Mouse (Mus musculus) urinary bladder, adult 2 months (tissue): ENCODE data around the gene Rab3a. TPM values are rescaled to one million over a fixed set of nuclear protein-coding genes. Genes with fewer than 3 reads are reported as not detected.

Experiments used
- DNase-seq: peaks from one replicate; pipeline ENCODE4 v3.0.0; 2022; ENCODE audit warnings: low spot score
- polyA plus RNA-seq: library from polyadenylated mRNA; depleted of rRNA; stranded (reverse); fragments of >200 nt; gene quantifications from 2 replicates; pipeline ENCODE4 v1.2.3, GENCODE M21; 2012

The Rab3a gene
- polyA plus RNA-seq, 1 experiment, result 35.3 TPM

- peak; percentile 16 for DNase-seq
Measured at GRCm38 (mm10) chr8:70758308-70758615, 3.8 kb downstream of the Rab3a start.

- no peak for DNase-seq
Measured at GRCm38 (mm10) chr8:70758616-70759561, 4.4 kb downstream of the Rab3a start.

- no peak for DNase-seq
Measured at GRCm38 (mm10) chr8:70760350-70760749, 5.9 kb downstream of the Rab3a start.

DNA sequence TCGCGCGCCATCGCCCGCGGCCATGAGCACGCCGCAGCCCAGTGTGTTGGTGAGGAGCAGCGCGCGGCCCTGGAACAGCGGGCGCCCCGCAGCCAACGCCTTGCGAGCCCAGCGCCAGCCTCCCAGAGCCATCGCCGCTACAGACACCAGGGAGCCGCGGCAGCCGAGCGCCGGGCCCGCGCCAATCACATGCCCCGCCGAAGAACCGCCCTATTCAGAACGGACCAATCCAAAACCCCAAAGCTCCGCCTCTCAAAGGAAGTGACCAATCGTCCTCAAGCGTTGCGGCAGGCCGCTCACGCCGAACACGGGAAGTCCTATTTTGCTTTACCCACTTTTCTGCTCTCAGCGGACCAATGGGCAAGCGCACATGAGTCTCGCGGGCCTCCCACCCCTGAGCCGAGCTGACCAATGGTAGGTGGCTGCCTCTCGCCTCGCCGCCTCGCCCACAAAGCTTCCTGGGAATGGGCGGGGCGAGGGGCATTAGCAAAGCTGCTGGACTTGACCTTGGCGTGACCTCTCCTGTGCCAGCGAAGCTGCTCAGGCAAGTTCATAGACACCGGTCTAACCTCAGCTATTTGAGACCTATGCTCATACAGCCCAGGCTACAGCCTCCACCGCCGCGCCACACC, 6.4 kb downstream of the Rab3a start, which contains the start of gene Mpv17l2:
TSS of gene Mpv17l2 (minus strand) at position 172 of the 632 bp plus-strand sequence.
- DNase-seq, result peak; percentile 77

GRCm38 (mm10) chr8:70762118-70762517, 7.6 kb downstream of the Rab3a start:
- DNase-seq, result no peak

- no peak for DNase-seq
Measured at GRCm38 (mm10) chr8:70763354-70763753, 8.9 kb downstream of the Rab3a start.

DNA sequence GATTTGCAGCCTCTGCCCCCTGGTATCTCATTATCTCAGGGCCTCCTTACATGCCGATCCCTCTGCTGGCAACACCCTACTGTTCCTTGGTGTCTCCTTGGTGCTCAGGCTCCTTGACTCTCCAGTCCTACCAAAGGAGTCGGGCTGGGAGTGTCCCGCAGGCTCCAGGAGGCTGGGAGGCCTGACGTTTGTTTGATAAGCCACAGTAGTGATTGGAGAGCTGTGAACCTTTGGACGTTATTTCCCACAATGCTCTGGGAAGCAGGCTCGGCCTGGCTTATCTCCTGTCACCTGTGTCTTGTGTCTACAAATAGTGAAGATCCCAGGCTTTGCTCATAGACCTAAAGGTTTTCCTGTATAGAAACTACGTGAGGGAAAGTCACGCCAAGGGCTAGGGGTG, 9.5 kb downstream of the Rab3a start:
- no peak for DNase-seq

- DNase-seq, result no peak
Measured at GRCm38 (mm10) chr8:70764676-70765075, 10.2 kb downstream of the Rab3a start.

DNA sequence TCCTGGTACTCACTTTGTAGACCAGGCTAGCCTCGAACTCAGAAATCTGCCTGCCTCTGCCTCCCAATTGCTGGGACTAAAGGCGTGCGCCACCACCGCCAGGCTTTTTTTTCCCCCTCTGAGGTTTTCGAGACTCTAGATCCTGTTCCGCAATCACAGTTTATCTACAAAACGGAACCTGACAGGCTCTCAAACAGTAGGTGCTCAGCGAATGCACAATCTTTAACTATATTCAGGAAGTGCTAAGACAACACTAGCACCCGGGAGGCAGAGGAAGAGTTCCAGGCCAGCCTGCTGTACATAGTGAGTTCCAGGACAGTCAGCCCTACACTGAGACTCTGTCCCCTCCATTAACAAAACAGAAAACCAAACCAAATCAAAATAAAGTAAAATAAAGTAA, 10.8 kb downstream of the Rab3a start:
- no peak for DNase-seq

- no peak for DNase-seq
Measured at GRCm38 (mm10) chr8:70765838-70766570, 11.5 kb downstream of the Rab3a start.

- DNase-seq, result no peak
Measured at GRCm38 (mm10) chr8:70766571-70767440, 12.3 kb downstream of the Rab3a start.

- DNase-seq, result no peak
Measured at GRCm38 (mm10) chr8:70767503-70767902, 13.0 kb downstream of the Rab3a start.

GRCm38 (mm10) chr8:70768231-70768776, 13.8 kb downstream of the Rab3a start:
- DNase-seq, result no peak

DNA sequence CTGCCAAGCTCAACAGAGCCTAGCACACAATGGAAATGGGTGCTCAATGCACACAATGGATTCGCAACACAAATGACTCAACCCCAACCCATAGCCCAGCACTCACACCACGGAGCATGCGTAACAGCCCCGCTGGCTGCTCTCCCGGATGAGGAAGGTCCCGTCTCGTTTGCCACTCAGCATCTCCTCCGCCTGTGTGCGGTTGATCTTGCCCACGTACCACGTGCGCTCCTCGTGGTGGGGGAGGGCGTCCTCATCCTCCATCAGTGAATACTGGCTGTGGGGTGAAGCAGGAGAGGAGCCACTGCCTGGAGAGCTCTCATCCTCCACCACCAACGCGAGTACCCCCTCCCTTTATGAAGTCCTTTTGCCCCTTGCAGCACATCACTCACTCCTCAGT, 14.5 kb downstream of the Rab3a start:
- no peak for DNase-seq

DNA sequence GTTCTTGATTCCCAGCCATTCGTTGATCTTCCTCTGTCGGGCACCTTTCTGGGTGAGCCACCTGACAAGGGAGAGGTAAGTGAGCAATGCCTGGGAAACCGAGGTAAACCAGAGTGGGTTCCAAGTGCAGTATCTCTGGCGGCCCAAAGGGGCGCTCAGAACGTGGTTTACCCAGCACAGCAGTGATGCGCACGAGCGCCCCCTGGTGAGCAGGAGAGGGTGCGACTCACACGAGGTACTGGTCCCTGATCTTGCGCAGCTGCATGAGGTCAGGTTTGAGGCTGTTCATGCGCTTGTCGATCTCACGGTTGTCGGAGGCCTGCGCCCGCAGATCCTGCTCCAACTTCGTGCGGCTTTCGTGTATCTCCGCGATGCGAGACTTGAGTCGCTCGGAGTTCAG, 14.9 kb downstream of the Rab3a start:
- DNase-seq, result peak; percentile 93

DNA sequence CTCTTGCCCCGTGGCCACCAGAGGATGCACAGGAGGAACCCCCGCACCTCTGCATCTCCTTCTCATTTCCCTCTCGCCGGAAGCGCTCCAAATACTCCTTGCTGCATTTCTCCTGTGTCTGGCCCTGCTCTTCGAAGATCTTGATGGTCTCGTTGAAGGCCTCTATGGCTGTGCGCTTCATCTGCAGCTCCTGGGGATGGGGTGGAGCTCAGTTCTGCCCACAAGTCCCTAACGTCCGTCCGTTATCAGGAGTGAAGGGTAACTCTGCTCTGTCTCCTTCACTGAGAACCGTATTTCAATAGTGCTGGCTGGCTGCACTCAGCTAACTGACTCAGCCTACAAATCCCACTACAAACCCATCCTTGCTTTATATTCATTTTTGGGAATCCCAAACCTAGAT, 15.4 kb downstream of the Rab3a start:
- no peak for DNase-seq

DNA sequence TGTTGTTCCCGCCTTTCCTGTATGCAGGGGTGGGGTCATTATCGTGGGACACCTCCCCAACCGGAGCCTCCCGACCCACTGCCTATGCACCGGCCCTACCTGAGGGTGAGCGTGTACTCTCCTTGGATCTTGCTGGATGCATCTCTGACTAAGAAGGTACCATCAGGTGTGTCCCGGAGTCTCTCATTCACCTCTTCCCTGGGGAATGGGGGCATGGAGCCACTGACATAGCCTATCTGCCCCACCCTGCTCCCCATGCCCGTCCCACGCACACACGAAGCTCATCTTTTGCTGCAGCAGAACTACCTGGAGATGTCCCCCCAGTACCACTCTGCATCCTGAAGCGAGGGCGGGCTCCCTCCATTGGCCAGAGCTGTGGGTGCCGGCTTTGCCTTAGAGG, 16.3 kb downstream of the Rab3a start:
- DNase-seq, result no peak

DNA sequence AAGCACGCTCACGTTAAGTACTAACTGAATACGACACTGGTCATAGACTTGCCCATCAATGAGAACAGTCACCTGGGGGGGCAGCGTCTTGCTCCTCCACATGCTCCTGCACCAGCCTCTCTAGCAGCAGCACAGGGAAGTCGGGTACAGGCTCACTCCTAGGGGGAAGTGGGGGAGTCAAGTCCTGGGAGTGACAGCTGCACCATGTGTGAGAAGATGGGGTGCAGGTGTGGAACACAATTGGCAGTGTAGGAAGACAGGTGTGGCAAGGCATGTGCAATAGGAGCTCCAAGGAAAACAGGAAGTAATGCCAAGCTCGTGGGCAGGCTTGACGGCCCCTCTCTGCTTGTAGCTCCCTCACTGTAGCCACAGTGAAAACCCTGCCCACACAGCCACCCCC, 16.7 kb downstream of the Rab3a start:
- DNase-seq, result no peak

DNA sequence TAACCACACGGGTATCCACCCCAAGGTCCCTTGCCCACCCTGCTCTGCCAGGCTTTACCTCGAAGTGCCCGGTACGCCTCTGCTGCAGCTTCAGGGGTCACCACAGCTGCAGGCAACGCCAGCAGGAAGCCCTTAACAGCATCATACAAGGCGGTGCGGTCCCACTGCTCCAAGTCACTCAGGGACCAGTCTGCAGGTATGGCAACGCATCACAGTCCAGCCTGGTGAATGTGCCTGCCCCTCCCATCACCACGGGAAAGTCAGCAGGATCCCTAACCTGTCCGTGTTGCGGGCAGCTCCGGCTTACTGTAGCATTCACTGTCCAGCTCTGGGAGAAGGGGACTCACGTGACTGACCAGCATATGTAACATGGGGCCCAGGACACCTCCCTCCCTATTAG, 17.6 kb downstream of the Rab3a start:
- no peak for DNase-seq

DNA sequence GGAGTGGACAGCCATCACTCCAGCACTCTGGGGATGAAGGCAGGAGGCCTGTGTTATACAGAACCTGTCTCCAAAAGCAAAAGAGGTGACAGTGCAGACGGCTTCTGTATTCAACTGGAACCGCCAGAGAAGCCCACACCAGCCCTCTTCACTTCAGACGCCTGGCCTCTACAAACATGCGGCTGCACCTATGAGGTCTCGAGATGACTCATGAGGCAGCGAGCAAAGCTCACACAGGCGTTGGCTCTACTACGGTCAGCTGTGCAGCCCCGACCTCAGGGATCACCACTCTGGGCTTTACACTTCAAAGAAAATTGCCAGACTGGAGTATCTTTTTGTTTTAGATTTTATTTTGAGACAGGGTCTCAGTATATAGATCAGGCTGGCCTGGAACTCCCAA, 18.4 kb downstream of the Rab3a start:
- DNase-seq, result no peak

GRCm38 (mm10) chr8:70773410-70773809, 18.9 kb downstream of the Rab3a start:
- DNase-seq, result no peak
